8 mouse cellular contexts compared by ENCODE assay signal in genomic region chr15:4026831-4027584, GRCm38 (mm10). TPM values are rescaled to one million over a fixed set of nuclear protein-coding genes. Genes with fewer than 3 reads are reported as not detected.
DNase-seq lines count a peak whose midpoint lies in the region; ATAC-seq and TF ChIP-seq lines count a peak whose summit lies in the region.

No protein-coding gene starts in this region.

- peak overlapping the region; percentile 92 for H3K27ac ChIP-seq in embryonic facial prominence, embryonic 10.5 days (replicated peaks)
- peak overlapping the region; percentile 88 for H3K27ac ChIP-seq in intestine, postnatal 0 days (ENCODE audit: low read depth, low read length)
- H3K27ac ChIP-seq in midbrain, embryonic 11.5 days (ENCODE audit: low read depth, low read length): peak overlapping the region; percentile 76

- peak overlapping the region; percentile 84 for H3K4me3 ChIP-seq in embryonic facial prominence, embryonic 10.5 days
- peak overlapping the region; percentile 80 for H3K4me3 ChIP-seq in intestine, postnatal 0 days (ENCODE audit: low read depth, low read length)
- peak overlapping the region; percentile 73 for H3K4me3 ChIP-seq in midbrain, embryonic 11.5 days (ENCODE audit: low read depth, low read length)

- peak; percentile 43 for TF ChIP-seq CTCF in intestine, postnatal 0 days (IDR thresholded peaks at IDR 0.05; ENCODE audit: low read depth)

- no peaks in the 10 kb centered on the region for H3K36me3 ChIP-seq in embryonic facial prominence, embryonic 10.5 days (replicated peaks)
- no peaks in the 10 kb centered on the region for H3K36me3 ChIP-seq in intestine, postnatal 0 days (ENCODE audit: control insufficient read depth, insufficient read depth)
- H3K36me3 ChIP-seq in midbrain, embryonic 11.5 days (ENCODE audit: control insufficient read depth, insufficient read depth, low read length): no peaks in the 10 kb centered on the region

- H3K27me3 ChIP-seq in embryonic facial prominence, embryonic 10.5 days (replicated peaks; ENCODE audit: low read depth, poor library complexity, severe bottlenecking): peaks cover 12% of the 10 kb centered on the region; the same call in 1 of the 2 replicates
- no peaks in the 10 kb centered on the region for H3K27me3 ChIP-seq in intestine, postnatal 0 days (replicated peaks; ENCODE audit: control insufficient read depth, insufficient read depth, low read length)
- H3K27me3 ChIP-seq in midbrain, embryonic 11.5 days (ENCODE audit: control insufficient read depth, insufficient read depth, low read length): peaks cover 3% of the 10 kb centered on the region

- H3K9ac ChIP-seq in intestine, postnatal 0 days (ENCODE audit: low read depth, low read length): peak overlapping the region; percentile 74
- peak overlapping the region; percentile 84 for H3K9ac ChIP-seq in midbrain, embryonic 11.5 days (ENCODE audit: low read length)

- H3K4me2 ChIP-seq in intestine, postnatal 0 days (replicated peaks; ENCODE audit: low read depth): peak overlapping the region; percentile 97
- peak overlapping the region; percentile 54 for H3K4me2 ChIP-seq in midbrain, embryonic 11.5 days

- intact Hi-C loops in left cerebral cortex, postnatal 4 days (cut with DNase I): loop anchor here (5.0 kb wide), 1 partner anchor 35 kb away; no protein-coding TSS in a partner anchor

- DNase-seq in adrenal gland, postnatal 10 days: peak; percentile 85
- peak; percentile 87 for DNase-seq in embryonic facial prominence, embryonic 10.5 days (ENCODE audit: low spot score)
- DNase-seq in left cerebral cortex, postnatal 4 days: peak; percentile 84
- peak; percentile 97 for DNase-seq in midbrain, embryonic 11.5 days (ENCODE audit: low spot score, missing footprints)
- DNase-seq in right cerebral cortex, postnatal 4 days: peak; percentile 73
- DNase-seq in yolk sac, embryonic 10.5 days (ENCODE audit: low spot score): peak; percentile 66

- WGBS in embryonic facial prominence, embryonic 10.5 days: under 1% methylated on average over 65 of the region's 65 CpGs
- WGBS in intestine, postnatal 0 days: under 1% methylated on average over 64 of the region's 65 CpGs
- under 1% methylated on average over 62 of the region's 65 CpGs for WGBS in midbrain, embryonic 11.5 days

- peak; percentile 78 for ATAC-seq in granulocyte monocyte progenitor cell, adult 5-6 weeks (replicated peaks; ENCODE audit: poor library complexity, severe bottlenecking)
- peak; percentile 68 for ATAC-seq in intestine, postnatal 0 days
- peak; percentile 83 for ATAC-seq in midbrain, embryonic 11.5 days (ENCODE audit: low FRiP score)

- peaks cover 15% of the 10 kb centered on the region for H3K4me1 ChIP-seq in embryonic facial prominence, embryonic 10.5 days
- no peaks in the 10 kb centered on the region for H3K4me1 ChIP-seq in intestine, postnatal 0 days (replicated peaks; ENCODE audit: control insufficient read depth, insufficient read depth, low read length)
- peaks cover 5% of the 10 kb centered on the region for H3K4me1 ChIP-seq in midbrain, embryonic 11.5 days (ENCODE audit: control insufficient read depth, insufficient read depth, low read length)

- H3K9me3 ChIP-seq in embryonic facial prominence, embryonic 10.5 days: no peaks in the 10 kb centered on the region
- H3K9me3 ChIP-seq in intestine, postnatal 0 days (ENCODE audit: control insufficient read depth): no peaks in the 10 kb centered on the region
- H3K9me3 ChIP-seq in midbrain, embryonic 11.5 days (ENCODE audit: control insufficient read depth, low read length): no peaks in the 10 kb centered on the region

RNA-seq across cellular contexts. Expression of gene Oxct1, which starts 0.8 kb away (rescaled TPM):
- 100 to 1,000 TPM; 130 to 134 TPM for total RNA-seq in adrenal gland, postnatal 10 days (2021)
- 102 and 122 TPM in 2 replicates for polyA plus RNA-seq in embryonic facial prominence, embryonic 10.5 days (2016; fragmentation: Nextera tagmentation; extraction: Ambion mirVana)
- 65.6 and 66.0 TPM in 2 replicates for total RNA-seq in granulocyte monocyte progenitor cell, adult 5-6 weeks (2014; fragmentation: Nextera tagmentation)
- total RNA-seq in granulocyte monocyte progenitor cell, adult 5-6 weeks (2017): 262 and 276 TPM in 2 replicates
- polyA plus RNA-seq in intestine, postnatal 0 days (2015; fragmentation: Nextera tagmentation; extraction: Ambion mirVana): 44.9 and 49.6 TPM in 2 replicates
- total RNA-seq in left cerebral cortex, postnatal 4 days (2021): 100 to 1,000 TPM; 404 to 414 TPM
- 190 and 208 TPM in 2 replicates for polyA plus RNA-seq in midbrain, embryonic 11.5 days (2014; fragmentation: Nextera tagmentation; extraction: Ambion mirVana)

RNA-seq across cellular contexts. Expression of gene AW549877, which starts 31.5 kb away (rescaled TPM):
- total RNA-seq in adrenal gland, postnatal 10 days (2021): 10 to 100 TPM; 42.2 to 56.5 TPM
- polyA plus RNA-seq in embryonic facial prominence, embryonic 10.5 days (2016; fragmentation: Nextera tagmentation; extraction: Ambion mirVana): 35.0 and 35.5 TPM in 2 replicates
- total RNA-seq in granulocyte monocyte progenitor cell, adult 5-6 weeks (2014; fragmentation: Nextera tagmentation): 23.5 and 24.1 TPM in 2 replicates
- 9.4 and 11.6 TPM in 2 replicates for total RNA-seq in granulocyte monocyte progenitor cell, adult 5-6 weeks (2017)
- 13.5 and 15.4 TPM in 2 replicates for polyA plus RNA-seq in intestine, postnatal 0 days (2015; fragmentation: Nextera tagmentation; extraction: Ambion mirVana)
- total RNA-seq in left cerebral cortex, postnatal 4 days (2021): 10 to 100 TPM; 36.9 to 38.5 TPM
- 65.5 and 72.7 TPM in 2 replicates for polyA plus RNA-seq in midbrain, embryonic 11.5 days (2014; fragmentation: Nextera tagmentation; extraction: Ambion mirVana)

RNA-seq across cellular contexts. Expression of gene Fbxo4, which starts 47.6 kb away (rescaled TPM):
- 10 to 100 TPM; 15.3 to 20.9 TPM for total RNA-seq in adrenal gland, postnatal 10 days (2021)
- 4.1 and 4.2 TPM in 2 replicates for polyA plus RNA-seq in embryonic facial prominence, embryonic 10.5 days (2016; fragmentation: Nextera tagmentation; extraction: Ambion mirVana)
- total RNA-seq in granulocyte monocyte progenitor cell, adult 5-6 weeks (2014; fragmentation: Nextera tagmentation): 13.8 and 21.4 TPM in 2 replicates
- total RNA-seq in granulocyte monocyte progenitor cell, adult 5-6 weeks (2017): 8.3 and 12.3 TPM in 2 replicates
- polyA plus RNA-seq in intestine, postnatal 0 days (2015; fragmentation: Nextera tagmentation; extraction: Ambion mirVana): 18.8 and 19.2 TPM in 2 replicates
- 1 to 10 TPM; 8.0 to 8.3 TPM for total RNA-seq in left cerebral cortex, postnatal 4 days (2021)
- polyA plus RNA-seq in midbrain, embryonic 11.5 days (2014; fragmentation: Nextera tagmentation; extraction: Ambion mirVana): 5.6 and 7.1 TPM in 2 replicates

Comparison
In these comparisons a context has a peak if more than half of its experiments do, and no peak if none do; other contexts are left out.
1. Peak in every context shown above with its lines: DNase-seq, ATAC-seq, H3K4me3 ChIP-seq and H3K27ac ChIP-seq.